Mouse (Mus musculus): ENCODE results near the gene Fam186b. TPM values are rescaled to one million over a fixed set of nuclear protein-coding genes. Genes with fewer than 3 reads are reported as not detected.

The Fam186b gene
- polyA plus RNA-seq, 1 experiment from 2014 or later: 0.47 TPM

DNA sequence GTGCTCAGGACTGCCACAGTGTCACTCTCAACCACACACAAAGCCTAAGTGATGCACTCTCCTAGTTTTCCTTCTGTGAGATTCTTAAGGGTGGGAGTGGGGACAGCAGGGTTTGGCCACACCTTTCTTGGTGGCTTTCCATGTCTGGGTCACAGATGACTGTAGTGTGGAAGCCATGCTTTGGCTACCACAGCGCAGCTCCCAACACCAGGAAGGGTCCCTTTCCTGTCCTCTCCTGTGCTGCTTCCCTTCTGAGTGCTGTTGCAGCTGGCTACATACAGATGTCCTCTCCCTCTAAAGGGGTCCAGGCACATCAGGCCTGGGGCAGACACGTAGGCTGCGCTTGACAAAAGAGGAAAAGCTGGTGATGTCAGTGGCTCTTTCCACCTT, 38.0 kb upstream of the Fam186b start:
- Histone ChIP-seq H3K4me3 (no peak overlapping the region), H3K9me3 (replicated peaks) (no peaks in the 10 kb centered on the region), H3K27ac (peak overlapping the region; percentile 95), H3K36me3 (peaks cover 11% of the 10 kb centered on the region; the same call in 1 of the 2 replicates), H3K27me3 (no peaks in the 10 kb centered on the region), H3K9ac (peak overlapping the region; percentile 3; the same call in 1 of the 2 replicates), H3K4me1 (replicated peaks) (peaks cover 89% of the 10 kb centered on the region), H3K4me2 (peak overlapping the region; percentile 37; the same call in 1 of the 2 replicates)
- peak; percentile 14; the same call in 1 of the 2 replicates for ATAC-seq (replicated peaks; ENCODE audit: insufficient number of reproducible peaks, insufficient read depth, low FRiP score, low read depth)
- 49% methylated on average over 3 of the region's 3 CpGs for WGBS

DNA sequence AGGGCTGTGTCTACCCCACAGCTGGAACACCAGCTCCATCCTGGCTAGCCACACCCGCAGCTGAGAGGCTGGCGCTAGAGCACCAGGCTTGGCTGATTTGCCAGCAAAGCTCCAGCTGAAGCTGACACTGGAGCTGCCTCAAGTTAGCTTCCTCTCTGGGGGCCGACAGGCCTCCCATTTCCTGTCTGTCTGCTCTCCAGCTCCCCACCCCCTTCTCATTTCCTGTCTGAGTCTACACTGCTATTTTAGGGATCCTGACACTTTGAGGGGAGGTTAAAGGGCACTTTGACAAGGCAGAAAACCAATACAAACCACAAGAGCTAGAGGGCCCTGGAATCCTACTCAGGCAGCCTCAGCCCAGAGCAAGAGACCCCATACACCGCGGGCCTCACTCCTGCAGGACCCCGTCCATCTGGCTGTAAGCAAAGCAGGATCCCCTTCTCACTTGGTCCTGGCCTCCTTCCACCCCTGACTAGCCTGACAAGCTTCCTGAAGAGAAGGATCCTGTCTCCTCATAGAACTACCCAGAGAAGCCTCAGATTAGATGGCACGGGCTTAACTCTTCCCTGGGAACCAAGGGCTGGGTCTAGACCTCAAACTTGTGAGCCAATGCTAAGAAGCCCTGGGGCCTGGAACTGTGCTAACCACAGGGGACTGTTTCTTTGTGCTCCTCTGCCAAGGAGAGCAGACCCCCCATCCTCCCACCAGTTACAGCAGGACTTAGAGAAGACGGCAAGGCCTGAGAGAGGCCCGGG, 37.4 kb upstream of the Fam186b start:
- H3K4me3 ChIP-seq: no peak overlapping the region
- H3K4me2 ChIP-seq: peak overlapping the region; percentile 37
- peaks cover 89% of the 10 kb centered on the region for H3K4me1 ChIP-seq (replicated peaks)
- H3K27ac ChIP-seq: peak overlapping the region; percentile 95
- peak; percentile 82 for ATAC-seq (replicated peaks; ENCODE audit: insufficient number of reproducible peaks, insufficient read depth, low FRiP score, low read depth)
- WGBS: 19% methylated on average over 9 of the region's 9 CpGs
- H3K36me3 ChIP-seq: peaks cover 17% of the 10 kb centered on the region
- H3K9ac ChIP-seq: peak overlapping the region; percentile 3; the same call in 1 of the 2 replicates
- H3K9me3 ChIP-seq (replicated peaks): no peaks in the 10 kb centered on the region
- no peaks in the 10 kb centered on the region for H3K27me3 ChIP-seq

DNA sequence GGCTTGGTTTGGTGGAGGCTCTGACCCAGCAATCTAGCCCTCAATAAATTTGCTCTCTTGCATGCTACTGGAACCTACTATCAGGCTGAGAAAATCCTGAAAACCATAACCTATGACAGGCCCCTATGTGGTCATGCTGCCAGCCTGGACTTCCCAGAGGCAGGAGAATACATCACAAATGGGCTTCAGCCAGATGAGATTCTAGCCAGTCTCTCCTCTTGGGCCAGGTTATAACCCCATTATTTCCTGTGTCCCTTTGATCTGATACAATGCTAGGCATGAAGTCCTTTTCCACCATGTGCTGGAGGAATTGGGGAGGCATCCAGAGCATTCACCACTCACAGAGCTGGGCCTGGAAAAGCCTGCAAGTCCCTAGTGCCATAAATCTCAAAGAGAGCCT, 36.4 kb upstream of the Fam186b start:
- H3K27me3 ChIP-seq: no peaks in the 10 kb centered on the region
- no peak overlapping the region for H3K9ac ChIP-seq
- no peaks in the 10 kb centered on the region for H3K9me3 ChIP-seq (replicated peaks)
- H3K36me3 ChIP-seq: peaks cover 26% of the 10 kb centered on the region
- H3K4me3 ChIP-seq: no peak overlapping the region
- H3K4me2 ChIP-seq: no peak overlapping the region
- peaks cover 80% of the 10 kb centered on the region for H3K4me1 ChIP-seq (replicated peaks)
- H3K27ac ChIP-seq: peak overlapping the region; percentile 95
- no peak for ATAC-seq (replicated peaks; ENCODE audit: insufficient number of reproducible peaks, insufficient read depth, low FRiP score, low read depth)

DNA sequence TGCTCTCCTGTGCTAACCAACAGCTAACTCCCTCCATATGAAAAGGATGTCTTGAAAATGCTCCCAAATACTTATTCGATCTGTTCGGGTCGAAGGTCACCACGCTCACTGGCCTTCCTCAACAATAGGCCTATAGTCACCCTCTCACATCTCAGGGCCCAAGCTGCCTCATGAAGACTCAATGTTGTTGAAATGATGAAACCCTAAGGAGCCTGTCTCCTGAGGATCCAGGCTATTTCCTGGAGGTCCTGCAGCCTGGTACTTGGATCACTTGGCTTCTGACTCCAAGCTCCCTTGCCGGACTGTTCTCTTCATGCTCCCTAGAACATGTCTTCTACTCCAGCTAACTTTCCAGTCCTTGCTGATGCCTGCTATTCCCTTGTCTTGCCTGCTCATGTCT, 35.7 kb upstream of the Fam186b start:
- H3K4me1 ChIP-seq (replicated peaks): peaks cover 73% of the 10 kb centered on the region
- no peak overlapping the region for H3K9ac ChIP-seq

DNA sequence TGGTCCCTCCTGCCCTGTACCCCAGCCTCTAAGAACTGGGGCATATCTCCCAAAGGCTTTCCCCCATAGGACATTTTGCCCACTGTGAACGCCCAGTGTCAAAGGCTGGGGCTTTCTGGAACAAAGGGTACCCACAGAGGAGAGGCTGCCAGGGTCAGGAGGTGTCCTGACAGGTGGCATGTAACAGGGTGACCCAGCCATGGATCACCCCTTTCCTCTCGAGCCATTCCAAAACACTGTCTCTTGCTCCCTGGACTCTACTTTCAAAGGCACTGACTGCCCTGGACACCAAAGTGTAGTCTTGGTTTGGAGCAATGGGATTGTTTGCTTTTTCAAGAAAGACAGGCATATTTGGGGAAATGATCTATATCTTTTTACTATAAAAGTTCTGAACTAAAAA, 34.6 kb upstream of the Fam186b start:
- H3K4me1 ChIP-seq (replicated peaks): peaks cover 64% of the 10 kb centered on the region
- WGBS: 75% methylated on average over 2 of the region's 2 CpGs
- 0 out of 2 replicates have a peak overlapping the region, but pooled peaks have one; percentile 34 for H3K27ac ChIP-seq
- H3K27me3 ChIP-seq: no peaks in the 10 kb centered on the region
- no peaks in the 10 kb centered on the region for H3K9me3 ChIP-seq (replicated peaks)
- H3K36me3 ChIP-seq: peaks cover 28% of the 10 kb centered on the region
- no peak overlapping the region for H3K4me2 ChIP-seq
- no peak overlapping the region for H3K9ac ChIP-seq
- no peak for ATAC-seq (replicated peaks; ENCODE audit: insufficient number of reproducible peaks, insufficient read depth, low FRiP score, low read depth)
- no peak overlapping the region for H3K4me3 ChIP-seq

More for the DNA sequence above, 35.7 kb upstream of the Fam186b start:
- no peak for ATAC-seq (replicated peaks; ENCODE audit: insufficient number of reproducible peaks, insufficient read depth, low FRiP score, low read depth)
- no peaks in the 10 kb centered on the region for H3K27me3 ChIP-seq
- H3K9me3 ChIP-seq (replicated peaks): no peaks in the 10 kb centered on the region
- H3K27ac ChIP-seq: peak overlapping the region; percentile 95; the same call in 1 of the 2 replicates
- WGBS: 84% methylated on average over 5 of the region's 5 CpGs
- no peak overlapping the region for H3K4me3 ChIP-seq
- H3K36me3 ChIP-seq: peaks cover 28% of the 10 kb centered on the region
- H3K4me2 ChIP-seq: no peak overlapping the region

DNA sequence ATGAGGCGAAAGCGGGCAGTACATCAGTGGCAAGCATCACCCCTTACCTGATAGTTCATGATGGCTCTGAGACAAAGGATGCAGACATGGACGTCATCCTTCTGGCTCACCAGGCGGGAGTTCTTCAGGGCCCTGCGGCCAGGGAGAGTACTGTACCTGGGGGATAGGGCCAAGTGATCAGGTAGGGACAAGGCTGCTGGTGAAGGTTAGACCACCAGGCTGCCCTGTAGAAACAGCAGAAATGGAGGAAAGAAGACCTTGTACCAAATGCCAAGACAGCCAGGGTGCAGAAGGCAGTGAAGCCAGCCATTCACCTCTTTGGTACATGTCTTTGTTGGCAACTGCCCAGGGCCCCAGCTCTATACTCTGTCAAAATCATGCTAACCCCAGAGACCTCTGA, 32.3 kb upstream of the Fam186b start:
- Histone ChIP-seq H3K36me3 (peaks cover 51% of the 10 kb centered on the region), H3K9me3 (replicated peaks) (no peaks in the 10 kb centered on the region), H3K27me3 (no peaks in the 10 kb centered on the region), H3K27ac (no peak overlapping the region), H3K4me3 (no peak overlapping the region), H3K4me1 (replicated peaks) (peaks cover 41% of the 10 kb centered on the region), H3K9ac (no peak overlapping the region), H3K4me2 (no peak overlapping the region)
- 90% methylated on average over 5 of the region's 5 CpGs for WGBS
- no peak for ATAC-seq (replicated peaks; ENCODE audit: insufficient number of reproducible peaks, insufficient read depth, low FRiP score, low read depth)

DNA sequence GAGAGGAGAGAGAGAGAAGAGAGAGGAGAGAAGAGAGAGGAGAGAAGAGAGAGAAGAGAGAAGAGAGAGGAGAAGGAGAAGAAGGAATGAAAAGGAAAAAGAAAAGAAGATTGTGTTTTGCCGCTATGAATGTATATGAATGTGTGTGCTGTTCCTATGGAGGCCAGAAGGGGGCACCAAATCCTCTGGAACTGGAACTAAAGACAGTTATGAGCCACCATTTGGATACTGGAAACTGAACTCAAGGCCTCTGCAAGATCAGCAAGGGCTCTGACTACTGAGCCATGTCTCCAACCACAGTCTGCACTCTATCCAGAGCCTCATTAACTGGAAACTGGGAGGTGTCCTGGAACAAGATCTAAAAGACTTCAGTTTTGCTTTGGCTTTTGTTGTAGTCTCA, 31.3 kb upstream of the Fam186b start:
- H3K9me3 ChIP-seq (replicated peaks): no peaks in the 10 kb centered on the region
- no peak for ATAC-seq (replicated peaks; ENCODE audit: insufficient number of reproducible peaks, insufficient read depth, low FRiP score, low read depth)
- no peak overlapping the region for H3K4me2 ChIP-seq
- peaks cover 31% of the 10 kb centered on the region for H3K4me1 ChIP-seq (replicated peaks)
- 72% methylated on average over 1 of the region's 1 CpGs for WGBS
- peaks cover 60% of the 10 kb centered on the region for H3K36me3 ChIP-seq
- no peak overlapping the region for H3K4me3 ChIP-seq
- H3K9ac ChIP-seq: no peak overlapping the region
- peak overlapping the region; percentile 67; the same call in 1 of the 2 replicates for H3K27ac ChIP-seq
- no peaks in the 10 kb centered on the region for H3K27me3 ChIP-seq

DNA sequence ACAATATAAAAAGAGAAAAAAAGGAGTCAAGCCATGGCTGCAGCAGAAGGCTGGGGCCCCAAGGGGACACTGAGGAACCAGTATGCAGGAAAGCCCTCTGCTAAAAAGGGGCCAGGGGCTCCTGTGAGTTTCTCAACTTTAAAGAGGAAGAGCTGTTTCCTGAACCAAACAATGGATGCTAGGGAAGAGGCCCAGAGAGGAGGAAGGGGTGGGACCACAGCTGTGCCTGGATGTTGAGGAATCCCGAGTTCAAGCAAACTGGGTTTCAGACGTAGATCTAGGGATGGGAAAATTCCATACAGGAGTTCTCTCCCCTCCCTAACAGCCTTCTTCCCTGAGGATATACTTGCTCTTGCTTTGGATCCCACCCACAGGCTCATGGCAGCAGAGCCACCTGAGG, 30.7 kb upstream of the Fam186b start:
- no peak overlapping the region for H3K4me3 ChIP-seq
- H3K4me2 ChIP-seq: no peak overlapping the region
- peaks cover 28% of the 10 kb centered on the region for H3K4me1 ChIP-seq (replicated peaks)
- no peak overlapping the region for H3K9ac ChIP-seq
- ATAC-seq (replicated peaks; ENCODE audit: insufficient number of reproducible peaks, insufficient read depth, low FRiP score, low read depth): peak; percentile 56; the same call in 1 of the 2 replicates
- H3K27ac ChIP-seq: peak overlapping the region; percentile 67
- H3K36me3 ChIP-seq: peaks cover 66% of the 10 kb centered on the region
- no peaks in the 10 kb centered on the region for H3K9me3 ChIP-seq (replicated peaks)
- H3K27me3 ChIP-seq: no peaks in the 10 kb centered on the region
- 52% methylated on average over 2 of the region's 2 CpGs for WGBS

DNA sequence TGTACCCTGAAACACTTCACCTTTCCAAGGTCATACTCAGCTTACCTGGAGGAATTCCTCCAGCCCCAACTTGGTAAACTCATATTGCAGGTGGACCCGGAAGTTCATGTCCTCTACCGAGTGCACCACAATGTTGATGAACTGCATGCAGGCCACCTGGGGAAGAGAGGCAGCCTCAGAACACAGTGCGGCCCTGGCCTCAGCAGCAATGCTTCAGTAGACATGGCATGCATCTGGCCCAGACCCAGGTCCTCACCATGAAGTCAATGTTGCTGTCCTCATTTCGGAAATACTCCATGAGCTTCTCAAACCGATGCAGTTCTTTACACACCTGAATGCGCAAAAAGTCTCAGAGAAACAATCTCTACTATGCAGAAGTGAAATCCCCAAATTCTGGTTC, 29.9 kb upstream of the Fam186b start:
- H3K4me2 ChIP-seq: no peak overlapping the region
- no peak for ATAC-seq (replicated peaks; ENCODE audit: insufficient number of reproducible peaks, insufficient read depth, low FRiP score, low read depth)

DNA sequence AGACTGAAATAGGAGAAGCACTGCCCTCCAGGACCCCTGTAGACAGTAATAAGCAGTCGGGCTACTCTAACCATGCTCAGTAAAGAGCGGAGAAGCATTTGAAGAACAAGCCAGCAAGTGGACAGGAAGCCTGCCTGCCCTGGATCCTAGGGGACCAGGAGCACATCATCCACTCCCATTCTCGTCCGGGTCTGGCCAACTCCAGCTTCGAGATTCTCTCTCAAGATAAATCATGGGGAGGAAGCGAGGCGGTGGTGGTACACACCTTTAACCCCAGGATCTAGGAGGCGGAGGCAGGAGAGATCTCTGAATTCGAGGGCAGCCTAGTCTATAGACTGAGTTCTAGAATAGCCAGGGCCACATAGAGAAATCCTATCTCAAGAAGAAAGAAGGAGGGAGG, 28.5 kb upstream of the Fam186b start:
- no peak overlapping the region for H3K9ac ChIP-seq
- H3K9me3 ChIP-seq (replicated peaks): no peaks in the 10 kb centered on the region
- no peak overlapping the region for H3K4me2 ChIP-seq
- no peak overlapping the region for H3K27ac ChIP-seq
- peaks cover 18% of the 10 kb centered on the region for H3K4me1 ChIP-seq (replicated peaks)
- H3K36me3 ChIP-seq: peaks cover 78% of the 10 kb centered on the region
- H3K4me3 ChIP-seq: no peak overlapping the region
- ATAC-seq (replicated peaks; ENCODE audit: insufficient number of reproducible peaks, insufficient read depth, low FRiP score, low read depth): no peak
- no peaks in the 10 kb centered on the region for H3K27me3 ChIP-seq
- 81% methylated on average over 9 of the region's 9 CpGs for WGBS

More for the DNA sequence above, 29.9 kb upstream of the Fam186b start:
- Histone ChIP-seq H3K4me1 (replicated peaks) (peaks cover 25% of the 10 kb centered on the region), H3K4me3 (no peak overlapping the region), H3K27ac (peak overlapping the region; percentile 62), H3K9me3 (replicated peaks) (no peaks in the 10 kb centered on the region), H3K27me3 (no peaks in the 10 kb centered on the region), H3K36me3 (peaks cover 67% of the 10 kb centered on the region), H3K9ac (no peak overlapping the region)
- 90% methylated on average over 6 of the region's 6 CpGs for WGBS

DNA sequence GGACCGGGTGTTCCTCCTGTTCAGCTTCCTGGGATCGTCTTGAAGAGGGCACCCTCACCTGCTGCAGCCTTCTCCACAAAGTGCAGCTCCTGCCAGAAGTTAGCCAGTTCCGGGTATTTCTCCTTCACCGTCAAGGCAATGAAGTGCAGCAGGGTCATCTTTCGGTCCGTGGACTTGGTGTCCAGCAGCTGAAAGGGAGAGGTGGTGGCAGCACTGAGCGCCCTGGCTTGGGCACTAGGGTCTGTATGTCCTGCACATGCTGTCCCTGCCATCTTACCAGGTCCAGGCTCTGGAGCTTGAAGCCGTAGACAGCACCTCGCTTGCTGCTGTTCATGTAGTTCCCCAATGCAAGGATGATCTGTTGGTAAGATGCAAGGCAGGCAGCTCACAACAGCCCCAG, 25.3 kb upstream of the Fam186b start:
- 73% methylated on average over 9 of the region's 9 CpGs for WGBS
- Histone ChIP-seq H3K4me3 (no peak overlapping the region), H3K27ac (peak overlapping the region; percentile 63), H3K36me3 (peaks cover 86% of the 10 kb centered on the region), H3K9me3 (replicated peaks) (no peaks in the 10 kb centered on the region), H3K27me3 (no peaks in the 10 kb centered on the region), H3K4me2 (no peak overlapping the region), H3K9ac (no peak overlapping the region), H3K4me1 (replicated peaks) (peaks cover 21% of the 10 kb centered on the region; the same call in 1 of the 2 replicates)
- no peak for ATAC-seq (replicated peaks; ENCODE audit: insufficient number of reproducible peaks, insufficient read depth, low FRiP score, low read depth)

All from heart, embryonic 15.5 days (tissue).